Mouse (Mus musculus) kidney, adult 2 months (tissue): Measurements from ENCODE around the gene Gm17581.

Source experiments
- CTCF ChIP-seq: fragments of 200-500 bp; conservative IDR thresholded peaks from 2 replicates; pipeline ENCODE4 v1.5.1; 2011; ENCODE audit warnings: low read depth, mild to moderate bottlenecking, control low read depth, low read length, moderate library complexity, mixed read lengths; ENCODE audit not compliant: insufficient read depth, insufficient read length
- POLR2A ChIP-seq: fragments of 200-500 bp; IDR thresholded peaks from one replicate; pipeline ENCODE4 v1.6.1; 2011; ENCODE audit warnings: low read depth, low read length, control low read depth

- TF ChIP-seq POLR2A = no peak
- no peak; the same call in 1 of the 2 replicates for TF ChIP-seq CTCF
Measured at GRCm38 (mm10) chr2:155756855-155757566, 21.3 kb upstream of the Gm17581 start.
